Mouse (Mus musculus) forebrain, embryonic 14.5 days (tissue): ENCODE measurements around the gene Rbm28. TPM values are rescaled to one million over a fixed set of nuclear protein-coding genes. Genes with fewer than 3 reads are reported as not detected.
"Not testable (repeated sequence)": the region's sequence is repeated elsewhere in the genome, so short reads cannot be mapped to it uniquely, and the experiment has no call there.

Experiments used
- ATAC-seq: fragments of 200-750 bp; cut with Nextera tagmentation; 2 replicates; pipeline ENCODE4 v1.8.0; 2017; ENCODE audit warnings: mild to moderate bottlenecking, moderate library complexity
- DNase-seq: peaks from one replicate; pipeline ENCODE4 v3.0.0-alpha.2; 2015; ENCODE audit warnings: low spot score
- H3K27ac ChIP-seq: fragments of 300-500 bp; sonication (generic); 2 replicates; pipeline ENCODE4 v1.5.1; 2014; ENCODE audit warnings: low read depth, mild to moderate bottlenecking, control low read depth, low read length, moderate library complexity
- H3K27me3 ChIP-seq: fragments of 300-500 bp; sonication (generic); replicated peaks from 2 replicates; pipeline ENCODE4 v1.6.1; 2014; ENCODE audit warnings: low read length, control low read depth, mixed read lengths; ENCODE audit not compliant: control insufficient read depth, insufficient read depth
- H3K36me3 ChIP-seq: fragments of 300-500 bp; sonication (generic); 2 replicates; pipeline ENCODE4 v1.6.1; 2014; ENCODE audit warnings: low read length, control low read depth; ENCODE audit not compliant: control insufficient read depth, insufficient read depth
- H3K4me1 ChIP-seq: fragments of 300-500 bp; sonication (generic); 2 replicates; pipeline ENCODE4 v1.6.1; 2014; ENCODE audit warnings: antibody characterized with exemption, low read length, control low read depth; ENCODE audit not compliant: control insufficient read depth, insufficient read depth
- H3K4me2 ChIP-seq: fragments of 300-500 bp; sonication (generic); 2 replicates; pipeline ENCODE4 v1.6.1; 2014; ENCODE audit warnings: mild to moderate bottlenecking, control low read depth, low read length
- H3K4me3 ChIP-seq: fragments of 300-500 bp; sonication (generic); 2 replicates; pipeline ENCODE4 v1.5.1; 2014; ENCODE audit warnings: low read depth, low read length, control low read depth
- H3K9ac ChIP-seq: fragments of 300-500 bp; sonication (generic); 2 replicates; pipeline ENCODE4 v1.6.1; 2014; ENCODE audit warnings: mild to moderate bottlenecking, low read length, control low read depth, moderate library complexity
- H3K9me3 ChIP-seq: fragments of 300-500 bp; sonication (generic); replicated peaks from 2 replicates; pipeline ENCODE4 v1.6.1; 2016; ENCODE audit warnings: low read length, control low read depth, mixed read lengths; ENCODE audit not compliant: control insufficient read depth
- WGBS: fragments of 180-500 bp; shearing (Covaris S2); extraction: QIAGEN DNeasy Blood & Tissue Kit; methylation state at CpG from one replicate; pipeline ENCODE4 v1.1.7; 2014; 5-methylcytosine and 5-hydroxymethylcytosine counted together
- polyA plus RNA-seq: library from polyadenylated mRNA; unstranded; fragments of >200 nt; fragmentation: Nextera tagmentation; extraction: Ambion mirVana; gene quantifications from 2 replicates; pipeline ENCODE4 v1.2.1, GENCODE M21; 2014

The Rbm28 gene
- polyA plus RNA-seq, 1 experiment from 2014 or later: 34.3 TPM

- ATAC-seq, DNase-seq: not testable (repeated sequence)
These were observed 3.5 kb downstream of the Rbm28 start for GRCm38 (mm10) chr6:29161291-29161690.

GRCm38 (mm10) chr6:29160786-29161185 is 4.0 kb downstream of the Rbm28 start:
- H3K4me2 ChIP-seq: no peak overlapping the region
- WGBS: 93% methylated on average over 2 of the region's 2 CpGs
- H3K4me1 ChIP-seq: peaks cover 9% of the 10 kb centered on the region

More at GRCm38 (mm10) chr6:29161291-29161690, 3.5 kb downstream of the Rbm28 start:
- not testable (repeated sequence) for H3K9ac ChIP-seq, H3K4me1 ChIP-seq, H3K9me3 ChIP-seq, H3K27me3 ChIP-seq, H3K27ac ChIP-seq, H3K4me2 ChIP-seq, H3K4me3 ChIP-seq
- peaks cover 38% of the 10 kb centered on the region for H3K36me3 ChIP-seq
- over 99% methylated on average over 5 of the region's 5 CpGs for WGBS

GRCm38 (mm10) chr6:29156326-29156725 is 8.5 kb downstream of the Rbm28 start:
- Histone ChIP-seq H3K36me3 (peaks cover 79% of the 10 kb centered on the region), H3K9me3 (no peaks in the 10 kb centered on the region), H3K27me3 (no peaks in the 10 kb centered on the region), H3K4me1 (no peaks in the 10 kb centered on the region), H3K27ac (no peak overlapping the region), H3K4me2 (no peak overlapping the region), H3K9ac (no peak overlapping the region), H3K4me3 (no peak overlapping the region)
- no peak for DNase-seq
- 96% methylated on average over 5 of the region's 5 CpGs for WGBS
- ATAC-seq: no peak

More at GRCm38 (mm10) chr6:29160786-29161185, 4.0 kb downstream of the Rbm28 start:
- Histone ChIP-seq H3K36me3 (peaks cover 43% of the 10 kb centered on the region), H3K4me3 (no peak overlapping the region), H3K27ac (no peak overlapping the region), H3K9ac (no peak overlapping the region), H3K27me3 (no peaks in the 10 kb centered on the region), H3K9me3 (no peaks in the 10 kb centered on the region)
- ATAC-seq: no peak
- no peak for DNase-seq

- 97% methylated on average over 1 of the region's 1 CpGs for WGBS
- no peak overlapping the region for H3K9ac ChIP-seq
- H3K27me3 ChIP-seq: no peaks in the 10 kb centered on the region
- no peaks in the 10 kb centered on the region for H3K9me3 ChIP-seq
- ATAC-seq (no peak), DNase-seq (no peak)
- H3K4me3 ChIP-seq: no peak overlapping the region
- no peak overlapping the region for H3K27ac ChIP-seq
- peaks cover 49% of the 10 kb centered on the region for H3K36me3 ChIP-seq
- no peak overlapping the region for H3K4me2 ChIP-seq
- H3K4me1 ChIP-seq: no peaks in the 10 kb centered on the region
These were observed 14.8 kb downstream of the Rbm28 start for GRCm38 (mm10) chr6:29150001-29150400.

- WGBS: 72% methylated on average over 5 of the region's 5 CpGs
- no peaks in the 10 kb centered on the region for H3K9me3 ChIP-seq
- no peaks in the 10 kb centered on the region for H3K27me3 ChIP-seq
- H3K4me1 ChIP-seq: no peaks in the 10 kb centered on the region
- H3K4me2 ChIP-seq: no peak overlapping the region
- no peak overlapping the region for H3K4me3 ChIP-seq
- ATAC-seq (no peak), DNase-seq (no peak)
- no peak overlapping the region for H3K9ac ChIP-seq
- no peak overlapping the region for H3K27ac ChIP-seq
- H3K36me3 ChIP-seq: peaks cover 35% of the 10 kb centered on the region
These were observed 17.3 kb downstream of the Rbm28 start for GRCm38 (mm10) chr6:29147407-29148010.

- no peak overlapping the region for H3K9ac ChIP-seq
- no peak for DNase-seq
- no peak overlapping the region for H3K27ac ChIP-seq
- no peaks in the 10 kb centered on the region for H3K4me1 ChIP-seq
- H3K4me3 ChIP-seq: no peak overlapping the region
- no peaks in the 10 kb centered on the region for H3K9me3 ChIP-seq
- no peak for ATAC-seq
- WGBS: 89% methylated on average over 7 of the region's 7 CpGs
- peaks cover 28% of the 10 kb centered on the region; the same call in 1 of the 2 replicates for H3K36me3 ChIP-seq
- H3K27me3 ChIP-seq: no peaks in the 10 kb centered on the region
- no peak overlapping the region for H3K4me2 ChIP-seq
These were observed 18.2 kb downstream of the Rbm28 start for GRCm38 (mm10) chr6:29146641-29147040.

- no peaks in the 10 kb centered on the region for H3K4me1 ChIP-seq
- H3K9ac ChIP-seq: no peak overlapping the region
- H3K36me3 ChIP-seq: peaks cover 30% of the 10 kb centered on the region
- no peak overlapping the region for H3K27ac ChIP-seq
- no peaks in the 10 kb centered on the region for H3K9me3 ChIP-seq
- WGBS: 75% methylated on average over 12 of the region's 12 CpGs
- H3K4me2 ChIP-seq: no peak overlapping the region
- no peak for DNase-seq
- H3K27me3 ChIP-seq: no peaks in the 10 kb centered on the region
- ATAC-seq: no peak
- H3K4me3 ChIP-seq: no peak overlapping the region
These were observed 19.1 kb downstream of the Rbm28 start for GRCm38 (mm10) chr6:29145456-29146307.

GRCm38 (mm10) chr6:29144971-29145370 is 19.8 kb downstream of the Rbm28 start:
- Histone ChIP-seq H3K4me3 (no peak overlapping the region), H3K36me3 (peaks cover 26% of the 10 kb centered on the region), H3K9me3 (no peaks in the 10 kb centered on the region), H3K4me1 (no peaks in the 10 kb centered on the region), H3K9ac (no peak overlapping the region), H3K4me2 (no peak overlapping the region), H3K27me3 (no peaks in the 10 kb centered on the region), H3K27ac (no peak overlapping the region)
- ATAC-seq (no peak), DNase-seq (no peak)
- WGBS: 93% methylated on average over 3 of the region's 3 CpGs

- Histone ChIP-seq H3K4me2 (no peak overlapping the region), H3K27me3 (no peaks in the 10 kb centered on the region), H3K9me3 (no peaks in the 10 kb centered on the region), H3K27ac (no peak overlapping the region), H3K9ac (no peak overlapping the region), H3K4me3 (no peak overlapping the region), H3K4me1 (no peaks in the 10 kb centered on the region), H3K36me3 (peaks cover 20% of the 10 kb centered on the region)
- 35% methylated on average over 5 of the region's 5 CpGs for WGBS
- peak; percentile 76 for ATAC-seq
- DNase-seq: peak; percentile 81
These were observed 21.2 kb downstream of the Rbm28 start for GRCm38 (mm10) chr6:29143608-29144007.
